Mouse (Mus musculus) heart, adult 10 weeks (tissue): ENCODE results near the gene Meis3. TPM values are rescaled to one million over a fixed set of nuclear protein-coding genes. Genes with fewer than 3 reads are reported as not detected.

Experiments
- polyA plus RNA-seq: library from polyadenylated mRNA; stranded (reverse); fragments of 350-450 nt; fragmentation: Illumina TruSeq; extraction: RNeasy Lipid Tissue Mini Kit (QIAGEN cat#74804); gene quantifications from one replicate; pipeline ENCODE4 v1.2.3, GENCODE M21; 2014; ENCODE audit warnings: low read depth, low replicate concordance

Meis3 gene
- polyA plus RNA-seq, result 8.7 TPM

GRCm38 (mm10) chr7:16174597-16175541, at the start of gene Meis3:
Gene Meis3 (plus strand): TSS chr7:16175090.

GRCm38 (mm10) chr7:16129421-16129845, 45.5 kb upstream of the Meis3 start, which contains the start of gene Slc8a2:
Gene Slc8a2 (plus strand): TSS chr7:16129826.

GRCm38 (mm10) chr7:16221582-16222272, 46.8 kb downstream of the Meis3 start, which contains the start of gene Dhx34:
Gene Dhx34 (minus strand): TSS chr7:16222037.

Other genes starting within 250 kb of the Meis3 start
- gene Nop53, start 229.0 kb upstream of the Meis3 start, polyA plus RNA-seq, result 143 TPM
- gene Ehd2, start 207.5 kb upstream of the Meis3 start, polyA plus RNA-seq, result 52.6 TPM
- gene Bicra, start 127.2 kb upstream of the Meis3 start, polyA plus RNA-seq, result 5.2 TPM
- gene Zfp541, start 113.3 kb upstream of the Meis3 start, polyA plus RNA-seq, result not detected
- gene Napa, start 76.6 kb upstream of the Meis3 start, polyA plus RNA-seq, result 87.2 TPM
- 39.1 TPM for gene Kptn, start 55.2 kb upstream of the Meis3 start, polyA plus RNA-seq
- 0.55 TPM for gene Slc8a2, start 45.3 kb upstream of the Meis3 start, polyA plus RNA-seq
- 6.8 TPM for gene Dhx34, start 46.9 kb downstream of the Meis3 start, polyA plus RNA-seq
- gene C5ar2, start 69.1 kb downstream of the Meis3 start, polyA plus RNA-seq, result 0.71 TPM
- gene C5ar1, start 84.5 kb downstream of the Meis3 start, polyA plus RNA-seq, result 4.4 TPM
- 11.7 TPM for gene Inafm1, start 98.5 kb downstream of the Meis3 start, polyA plus RNA-seq
- 72.3 TPM for gene Ccdc9, start 111.7 kb downstream of the Meis3 start, polyA plus RNA-seq
- gene Bbc3, start 133.3 kb downstream of the Meis3 start, polyA plus RNA-seq, result 3.8 TPM
- gene Sae1, start 212.7 kb downstream of the Meis3 start, polyA plus RNA-seq, result 36.4 TPM
- 20.4 TPM for gene Zc3h4, start 225.8 kb downstream of the Meis3 start, polyA plus RNA-seq